Mouse (Mus musculus) ES-Bruce4 (cell line): ENCODE measurements around the gene St8sia1. TPM values are rescaled to one million over a fixed set of nuclear protein-coding genes. Genes with fewer than 3 reads are reported as not detected.
A peak's percentile ranks its signal among the peaks of the same experiment; 100 is the strongest.

ENCODE experiments used
- H3K27ac ChIP-seq: 2 replicates; pipeline ENCODE4 v1.5.1; 2012; ENCODE audit warnings: low read length, inconsistent platforms; ENCODE audit not compliant: insufficient read depth
- H3K27me3 ChIP-seq: 2 replicates; pipeline ENCODE4 v1.6.1; 2012; ENCODE audit warnings: mild to moderate bottlenecking, low read length, inconsistent platforms; ENCODE audit not compliant: control insufficient read depth, poor library complexity, insufficient read depth, severe bottlenecking
- H3K36me3 ChIP-seq: 2 replicates; pipeline ENCODE4 v1.6.1; 2012; ENCODE audit warnings: inconsistent platforms, mild to moderate bottlenecking, low read length, moderate library complexity; ENCODE audit not compliant: control insufficient read depth, poor library complexity, insufficient read depth, severe bottlenecking
- H3K4me1 ChIP-seq: one replicate; pipeline ENCODE4 v1.8.1; 2011; ENCODE audit warnings: low read length; ENCODE audit not compliant: control insufficient read depth, insufficient read depth
- H3K4me3 ChIP-seq: 2 replicates; pipeline ENCODE4 v1.5.1; 2011; ENCODE audit warnings: low read depth, mild to moderate bottlenecking, low read length
- H3K9ac ChIP-seq: 2 replicates; pipeline ENCODE4 v1.6.1; 2012; ENCODE audit warnings: low read depth, mild to moderate bottlenecking, inconsistent platforms; ENCODE audit not compliant: poor library complexity, severe bottlenecking
- H3K9me3 ChIP-seq: replicated peaks from 2 replicates; pipeline ENCODE4 v1.6.1; 2012; ENCODE audit warnings: mild to moderate bottlenecking, low read length, inconsistent platforms; ENCODE audit not compliant: control insufficient read depth, poor library complexity, insufficient read depth, severe bottlenecking
- CTCF ChIP-seq: IDR thresholded peaks from one replicate; pipeline ENCODE4 v1.8.1; 2011; ENCODE audit warnings: low read depth, low read length
- EP300 ChIP-seq: IDR thresholded peaks from 2 replicates; pipeline ENCODE4 v1.6.1; 2011; ENCODE audit warnings: low read depth, low read length; ENCODE audit not compliant: insufficient read depth
- POLR2A ChIP-seq: IDR thresholded peaks from one replicate; pipeline ENCODE4 v1.8.1; 2011; ENCODE audit warnings: low read length; ENCODE audit not compliant: insufficient read depth
- polyA plus RNA-seq: library from polyadenylated mRNA; stranded (reverse); fragments of >200 nt; gene quantifications from 2 replicates; pipeline ENCODE4 v1.2.4, GENCODE M21; 2011; ENCODE audit warnings: low read depth; ENCODE audit not compliant: missing spikeins, insufficient read depth, insufficient read length

The St8sia1 gene
- polyA plus RNA-seq, 1 experiment, result 2.5 TPM

GRCm38 (mm10) chr6:142964531-142965385 is 506 bp upstream of the St8sia1 start:
- no peaks in the 10 kb centered on the region for H3K4me1 ChIP-seq
- H3K4me3 ChIP-seq, result peak overlapping the region; percentile 84
- TF ChIP-seq CTCF (peak; percentile 61), EP300 (no peak), POLR2A (no peak)
- H3K9me3 ChIP-seq, result no peaks in the 10 kb centered on the region
- H3K36me3 ChIP-seq, result no peaks in the 10 kb centered on the region
- H3K27me3 ChIP-seq, result no peaks in the 10 kb centered on the region
- H3K9ac ChIP-seq, result peak overlapping the region; percentile 47
- H3K27ac ChIP-seq, result no peak overlapping the region

GRCm38 (mm10) chr6:142963480-142964075 is 674 bp downstream of the St8sia1 start:
- Histone ChIP-seq H3K36me3 (no peaks in the 10 kb centered on the region), H3K9me3 (no peaks in the 10 kb centered on the region), H3K27ac (no peak overlapping the region), H3K4me1 (no peaks in the 10 kb centered on the region), H3K4me3 (peak overlapping the region; percentile 84), H3K9ac (peak overlapping the region; percentile 47; the same call in 1 of the 2 replicates), H3K27me3 (no peaks in the 10 kb centered on the region)
- TF ChIP-seq POLR2A, result no peak
- no peak for TF ChIP-seq CTCF
- TF ChIP-seq EP300, result no peak

- H3K4me1 ChIP-seq, result no peaks in the 10 kb centered on the region
- no peak overlapping the region for H3K4me3 ChIP-seq
- no peak overlapping the region for H3K9ac ChIP-seq
- H3K9me3 ChIP-seq, result no peaks in the 10 kb centered on the region
- no peaks in the 10 kb centered on the region for H3K36me3 ChIP-seq
- TF ChIP-seq EP300, result no peak
- TF ChIP-seq POLR2A, result no peak
- no peak for TF ChIP-seq CTCF
- no peak overlapping the region for H3K27ac ChIP-seq
- H3K27me3 ChIP-seq, result no peaks in the 10 kb centered on the region
These were observed 1.4 kb downstream of the St8sia1 start for GRCm38 (mm10) chr6:142962881-142963280.

- no peak overlapping the region for H3K4me3 ChIP-seq
These were observed 1.8 kb downstream of the St8sia1 start for GRCm38 (mm10) chr6:142962476-142962875.

GRCm38 (mm10) chr6:142961721-142962455 is 2.4 kb downstream of the St8sia1 start:
- no peaks in the 10 kb centered on the region for H3K27me3 ChIP-seq
- H3K9me3 ChIP-seq, result no peaks in the 10 kb centered on the region
- no peaks in the 10 kb centered on the region for H3K4me1 ChIP-seq
- no peaks in the 10 kb centered on the region for H3K36me3 ChIP-seq
- no peak overlapping the region for H3K4me3 ChIP-seq
- no peak overlapping the region for H3K27ac ChIP-seq
- TF ChIP-seq POLR2A (no peak), EP300 (peak; percentile 45; the same call in 1 of the 2 replicates)
- H3K9ac ChIP-seq, result no peak overlapping the region

More at GRCm38 (mm10) chr6:142962476-142962875, 1.8 kb downstream of the St8sia1 start:
- no peak for TF ChIP-seq POLR2A
- no peak for TF ChIP-seq CTCF
- H3K27ac ChIP-seq, result no peak overlapping the region
- H3K9me3 ChIP-seq, result no peaks in the 10 kb centered on the region
- H3K9ac ChIP-seq, result no peak overlapping the region
- H3K27me3 ChIP-seq, result no peaks in the 10 kb centered on the region
- no peaks in the 10 kb centered on the region for H3K4me1 ChIP-seq
- no peaks in the 10 kb centered on the region for H3K36me3 ChIP-seq
